Mouse (Mus musculus) forebrain, embryonic 13.5 days (tissue): ENCODE results near the gene Rb1. TPM values are rescaled to one million over a fixed set of nuclear protein-coding genes. Genes with fewer than 3 reads are reported as not detected.
A peak's percentile ranks its signal among the peaks of the same experiment; 100 is the strongest.

Experiments used
- ATAC-seq: fragments of 200-750 bp; cut with Nextera tagmentation; 2 replicates; pipeline ENCODE4 v1.8.0; 2017
- H3K27ac ChIP-seq: fragments of 300-500 bp; sonication (generic); 2 replicates; pipeline ENCODE4 v1.5.1; 2015; ENCODE audit warnings: inconsistent platforms, mild to moderate bottlenecking, moderate library complexity
- H3K27me3 ChIP-seq: fragments of 300-500 bp; sonication (generic); 2 replicates; pipeline ENCODE4 v1.6.1; 2015; ENCODE audit warnings: mild to moderate bottlenecking, inconsistent platforms
- H3K36me3 ChIP-seq: fragments of 300-500 bp; sonication (generic); 2 replicates; pipeline ENCODE4 v1.6.1; 2015; ENCODE audit warnings: mild to moderate bottlenecking, inconsistent platforms; ENCODE audit not compliant: poor library complexity, severe bottlenecking
- H3K4me1 ChIP-seq: fragments of 300-500 bp; sonication (generic); 2 replicates; pipeline ENCODE4 v1.6.1; 2015; ENCODE audit warnings: inconsistent platforms
- H3K4me2 ChIP-seq: fragments of 300-500 bp; sonication (generic); 2 replicates; pipeline ENCODE4 v1.6.1; 2015; ENCODE audit warnings: inconsistent platforms, mild to moderate bottlenecking, moderate library complexity
- H3K4me3 ChIP-seq: fragments of 300-500 bp; sonication (generic); 2 replicates; pipeline ENCODE4 v1.5.1; 2015; ENCODE audit warnings: mild to moderate bottlenecking, inconsistent platforms
- H3K9ac ChIP-seq: fragments of 300-500 bp; sonication (generic); 2 replicates; pipeline ENCODE4 v1.6.1; 2015; ENCODE audit warnings: mild to moderate bottlenecking, inconsistent platforms
- H3K9me3 ChIP-seq: fragments of 300-500 bp; sonication (generic); replicated peaks from 2 replicates; pipeline ENCODE4 v1.6.1; 2016; ENCODE audit warnings: inconsistent platforms
- whole genome bisulfite sequencing: fragments of 180-500 bp; shearing (Covaris S2); methylation state at CpG from one replicate; pipeline ENCODE4 v1.1.7; 2015; 5-methylcytosine and 5-hydroxymethylcytosine counted together
- polyA plus RNA-seq: library from polyadenylated mRNA; unstranded; fragments of >200 nt; fragmentation: Nextera tagmentation; extraction: Ambion mirVana; gene quantifications from 2 replicates; pipeline ENCODE4 v1.2.1, GENCODE M21; 2015

Gene Rb1
- polyA plus RNA-seq, 1 experiment from 2014 or later, result 18.8 TPM

DNA sequence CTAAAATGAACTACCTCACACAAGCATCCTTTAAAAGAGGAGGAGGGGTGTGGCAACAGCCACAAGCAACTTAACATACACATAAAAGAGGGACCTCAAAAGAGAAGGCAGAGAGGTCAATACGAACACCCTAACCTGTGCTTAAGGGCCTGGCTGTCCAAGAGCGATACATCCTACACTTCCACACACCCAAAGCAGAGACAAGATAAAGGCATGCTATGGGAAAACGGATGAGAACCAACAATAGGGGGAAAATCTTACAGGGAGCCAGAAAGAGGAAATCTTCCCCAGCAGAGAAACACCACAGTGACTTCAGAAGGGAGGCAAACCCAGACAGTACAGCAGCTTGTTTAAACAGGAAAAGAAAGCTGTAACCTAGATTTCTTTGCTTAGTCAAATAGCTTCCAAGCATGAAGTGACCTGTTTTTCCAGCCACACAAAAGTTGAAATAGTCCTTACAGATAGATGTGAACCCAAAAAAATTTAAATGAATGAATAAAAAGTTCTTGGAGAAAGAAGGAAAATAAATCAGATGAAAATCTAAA lies 70.1 kb downstream of the Rb1 start:
- no peak overlapping the region for H3K27ac ChIP-seq
- no peaks in the 10 kb centered on the region for H3K36me3 ChIP-seq
- H3K4me2 ChIP-seq, result no peak overlapping the region
- ATAC-seq, result no peak
- H3K9ac ChIP-seq, result no peak overlapping the region
- no peaks in the 10 kb centered on the region for H3K27me3 ChIP-seq
- no peak overlapping the region for H3K4me3 ChIP-seq
- H3K9me3 ChIP-seq, result no peaks in the 10 kb centered on the region
- 66% methylated on average over 3 of the region's 3 CpGs for WGBS
- H3K4me1 ChIP-seq, result 0 out of 2 replicates have a peak, but pooled peaks cover 3% of the 10 kb centered on the region

GRCm38 (mm10) chr14:73254412-73254811 lies 71.2 kb downstream of the Rb1 start:
- Histone ChIP-seq H3K4me2 (no peak overlapping the region), H3K27me3 (no peaks in the 10 kb centered on the region), H3K9me3 (no peaks in the 10 kb centered on the region), H3K27ac (no peak overlapping the region), H3K4me3 (no peak overlapping the region), H3K36me3 (no peaks in the 10 kb centered on the region), H3K9ac (no peak overlapping the region), H3K4me1 (0 out of 2 replicates have a peak, but pooled peaks cover 3% of the 10 kb centered on the region)
- no peak for ATAC-seq
- WGBS, result 73% methylated on average over 4 of the region's 4 CpGs

- Histone ChIP-seq H3K4me3 (no peak overlapping the region), H3K27me3 (no peaks in the 10 kb centered on the region), H3K36me3 (no peaks in the 10 kb centered on the region), H3K4me2 (no peak overlapping the region), H3K9me3 (no peaks in the 10 kb centered on the region), H3K4me1 (0 out of 2 replicates have a peak, but pooled peaks cover 3% of the 10 kb centered on the region), H3K27ac (no peak overlapping the region), H3K9ac (no peak overlapping the region)
- no peak for ATAC-seq
- WGBS, result 46% methylated on average over 6 of the region's 6 CpGs
Observed at GRCm38 (mm10) chr14:73253453-73254251, 72.0 kb downstream of the Rb1 start.

DNA sequence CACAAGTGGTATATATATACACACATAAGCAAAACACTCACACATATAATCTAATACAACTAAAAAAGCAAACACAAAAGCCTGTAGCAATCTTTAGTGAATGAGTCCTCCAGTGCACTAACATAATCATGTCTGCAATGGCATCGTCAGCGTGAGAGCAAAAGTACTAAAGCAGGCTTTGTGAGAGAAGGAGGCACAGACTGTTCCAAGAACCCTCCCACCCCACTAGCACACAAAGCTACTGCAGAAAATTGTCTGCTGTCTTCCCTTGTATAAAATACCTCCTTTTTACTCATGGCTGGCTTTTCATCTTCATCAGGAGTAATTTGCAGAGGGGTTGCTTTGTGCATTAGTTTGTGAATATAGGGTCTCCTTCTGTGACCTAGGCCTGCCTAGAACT lies 73.3 kb downstream of the Rb1 start:
- H3K9me3 ChIP-seq, result no peaks in the 10 kb centered on the region
- ATAC-seq, result no peak
- no peaks in the 10 kb centered on the region for H3K27me3 ChIP-seq
- H3K9ac ChIP-seq, result no peak overlapping the region
- H3K4me3 ChIP-seq, result no peak overlapping the region
- H3K4me2 ChIP-seq, result no peak overlapping the region
- H3K36me3 ChIP-seq, result no peaks in the 10 kb centered on the region
- WGBS, result 49% methylated on average over 2 of the region's 2 CpGs
- H3K4me1 ChIP-seq, result no peaks in the 10 kb centered on the region
- H3K27ac ChIP-seq, result no peak overlapping the region

DNA sequence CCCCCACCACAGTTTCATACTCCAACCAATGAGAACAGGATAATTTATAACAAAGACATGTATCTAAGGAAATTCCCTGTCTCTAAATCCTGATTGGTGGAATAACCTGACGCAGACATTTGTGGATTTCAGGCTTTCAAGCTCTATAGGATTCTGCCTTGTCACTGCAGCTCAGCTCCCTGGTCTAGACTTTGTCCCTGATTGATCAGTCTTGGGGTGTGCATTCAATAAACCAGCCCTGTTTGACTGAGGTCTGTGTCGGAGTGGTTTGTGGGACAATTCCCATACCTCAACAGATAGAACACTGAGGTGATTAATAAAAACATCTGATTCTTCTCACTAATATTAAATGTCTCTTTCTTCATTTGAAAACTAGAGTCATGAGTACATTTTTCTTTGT lies 75.6 kb downstream of the Rb1 start:
- no peaks in the 10 kb centered on the region for H3K27me3 ChIP-seq
- no peak overlapping the region for H3K27ac ChIP-seq
- H3K36me3 ChIP-seq, result no peaks in the 10 kb centered on the region
- H3K4me2 ChIP-seq, result no peak overlapping the region
- no peak overlapping the region for H3K4me3 ChIP-seq
- ATAC-seq, result no peak
- whole genome bisulfite sequencing, result 98% methylated on average over 2 of the region's 2 CpGs
- no peaks in the 10 kb centered on the region for H3K4me1 ChIP-seq
- H3K9ac ChIP-seq, result no peak overlapping the region
- no peaks in the 10 kb centered on the region for H3K9me3 ChIP-seq

DNA sequence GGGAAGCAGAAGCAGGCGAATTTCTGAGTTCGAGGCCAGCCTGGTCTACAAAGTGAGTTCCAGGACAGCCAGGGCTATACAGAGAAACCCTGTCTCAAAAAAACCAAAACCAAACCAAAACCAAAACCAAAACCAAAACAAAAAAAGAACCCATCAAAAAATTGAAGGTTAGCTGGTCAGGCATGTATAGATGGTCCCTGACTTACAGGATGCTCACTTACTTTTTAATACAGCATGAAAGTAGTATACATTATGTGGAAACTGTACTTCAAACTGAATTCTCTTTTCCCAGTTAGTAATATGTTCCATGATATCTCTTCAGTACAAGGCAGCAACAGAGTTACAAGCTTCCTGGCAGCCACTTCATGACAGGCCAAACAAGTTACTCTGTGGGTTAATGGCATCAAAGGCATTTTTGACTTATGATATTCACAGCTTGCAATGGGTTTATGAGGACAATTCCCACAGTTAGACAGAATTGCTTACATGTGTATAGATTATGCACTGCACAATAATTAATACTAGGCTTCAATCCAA lies 81.5 kb downstream of the Rb1 start:
- WGBS, result 92% methylated on average over 2 of the region's 2 CpGs
- H3K27me3 ChIP-seq, result no peaks in the 10 kb centered on the region
- no peak overlapping the region for H3K9ac ChIP-seq
- H3K36me3 ChIP-seq, result no peaks in the 10 kb centered on the region
- no peaks in the 10 kb centered on the region for H3K4me1 ChIP-seq
- no peaks in the 10 kb centered on the region for H3K9me3 ChIP-seq
- no peak overlapping the region for H3K4me2 ChIP-seq
- no peak for ATAC-seq
- no peak overlapping the region for H3K4me3 ChIP-seq
- no peak overlapping the region for H3K27ac ChIP-seq

- H3K27ac ChIP-seq, result no peak overlapping the region
- ATAC-seq, result no peak
- H3K9me3 ChIP-seq, result no peaks in the 10 kb centered on the region
- WGBS, result 46% methylated on average over 3 of the region's 3 CpGs
- peak overlapping the region; percentile 25; the same call in 1 of the 2 replicates for H3K4me3 ChIP-seq
- H3K36me3 ChIP-seq, result no peaks in the 10 kb centered on the region
- H3K4me1 ChIP-seq, result peaks cover 9% of the 10 kb centered on the region
- no peak overlapping the region for H3K4me2 ChIP-seq
- H3K27me3 ChIP-seq, result no peaks in the 10 kb centered on the region
- no peak overlapping the region for H3K9ac ChIP-seq
Observed at GRCm38 (mm10) chr14:73239857-73240256, 85.8 kb downstream of the Rb1 start.

- WGBS, result 0% methylated on average over 6 of the region's 6 CpGs
- Histone ChIP-seq H3K36me3 (no peaks in the 10 kb centered on the region), H3K9me3 (no peaks in the 10 kb centered on the region), H3K27ac (peak overlapping the region; percentile 83; the same call in 1 of the 2 replicates), H3K4me2 (peak overlapping the region; percentile 66), H3K9ac (peak overlapping the region; percentile 74), H3K27me3 (no peaks in the 10 kb centered on the region), H3K4me1 (peaks cover 12% of the 10 kb centered on the region), H3K4me3 (peak overlapping the region; percentile 57)
- ATAC-seq, result peak; percentile 60; the same call in 1 of the 2 replicates
Observed at GRCm38 (mm10) chr14:73239291-73239690, 86.3 kb downstream of the Rb1 start.

GRCm38 (mm10) chr14:73238498-73239250 lies 86.9 kb downstream of the Rb1 start:
- WGBS, result under 1% methylated on average over 20 of the region's 20 CpGs

GRCm38 (mm10) chr14:73237848-73238321 lies 87.7 kb downstream of the Rb1 start, which contains the start of gene Lpar6:
Lpar6 (plus strand) TSS chr14:73237895.
- Histone ChIP-seq H3K36me3 (no peaks in the 10 kb centered on the region), H3K27ac (peak within 1 kb of the TSS; percentile 83), H3K4me3 (peak within 1 kb of the TSS; percentile 57), H3K9me3 (no peaks in the 10 kb centered on the region), H3K27me3 (no peaks in the 10 kb centered on the region), H3K9ac (peak within 1 kb of the TSS; percentile 74), H3K4me1 (peaks cover 14% of the 10 kb centered on the region), H3K4me2 (peak within 1 kb of the TSS; percentile 66)
- WGBS, result 1% methylated on average over 19 of the region's 19 CpGs
- peak; percentile 89 for ATAC-seq

More at GRCm38 (mm10) chr14:73238498-73239250, 86.9 kb downstream of the Rb1 start:
- Histone ChIP-seq H3K9ac (peak overlapping the region; percentile 74), H3K27ac (peak overlapping the region; percentile 83), H3K4me3 (peak overlapping the region; percentile 57), H3K27me3 (no peaks in the 10 kb centered on the region), H3K4me2 (peak overlapping the region; percentile 66), H3K9me3 (no peaks in the 10 kb centered on the region), H3K36me3 (no peaks in the 10 kb centered on the region), H3K4me1 (peaks cover 14% of the 10 kb centered on the region)
- peak; percentile 88 for ATAC-seq

GRCm38 (mm10) chr14:73234468-73235031 lies 91.1 kb downstream of the Rb1 start:
- Histone ChIP-seq H3K9me3 (no peaks in the 10 kb centered on the region), H3K27ac (peak overlapping the region; percentile 5; the same call in 1 of the 2 replicates), H3K27me3 (no peaks in the 10 kb centered on the region), H3K4me2 (no peak overlapping the region), H3K36me3 (peaks cover 3% of the 10 kb centered on the region; the same call in 1 of the 2 replicates), H3K9ac (no peak overlapping the region), H3K4me1 (peaks cover 24% of the 10 kb centered on the region), H3K4me3 (no peak overlapping the region)
- WGBS, result 20% methylated on average over 2 of the region's 2 CpGs
- no peak for ATAC-seq
